Mouse (Mus musculus): ENCODE measurements at regions not wholly inside any gene's neighbourhood (a gene's known extent, or its start where the extent isn't known, plus 50 kb on each side); places are given as distances from the start of the nearest gene placed in this dataset.
A peak's percentile ranks its signal among the peaks of the same experiment; 100 is the strongest.

GRCm38 (mm10) chr9:30534961-30535360 lies 108.1 kb downstream of the Snx19 start:
- Histone ChIP-seq H3K36me3 (no peaks in the 10 kb centered on the region), H3K27ac (no peak overlapping the region), H3K4me1 (replicated peaks) (peaks cover 4% of the 10 kb centered on the region; the same call in 1 of the 2 replicates), H3K4me3 (replicated peaks) (no peak overlapping the region), H3K9me3 (no peaks in the 10 kb centered on the region), H3K9ac (replicated peaks) (no peak overlapping the region), H3K4me2 (no peak overlapping the region), H3K27me3 (no peaks in the 10 kb centered on the region)
- WGBS = 49% methylated on average over 4 of the region's 4 CpGs
- ATAC-seq (ENCODE audit: insufficient number of reproducible peaks, insufficient read depth, low FRiP score, low TSS enrichment, low read depth) = no peak

DNA sequence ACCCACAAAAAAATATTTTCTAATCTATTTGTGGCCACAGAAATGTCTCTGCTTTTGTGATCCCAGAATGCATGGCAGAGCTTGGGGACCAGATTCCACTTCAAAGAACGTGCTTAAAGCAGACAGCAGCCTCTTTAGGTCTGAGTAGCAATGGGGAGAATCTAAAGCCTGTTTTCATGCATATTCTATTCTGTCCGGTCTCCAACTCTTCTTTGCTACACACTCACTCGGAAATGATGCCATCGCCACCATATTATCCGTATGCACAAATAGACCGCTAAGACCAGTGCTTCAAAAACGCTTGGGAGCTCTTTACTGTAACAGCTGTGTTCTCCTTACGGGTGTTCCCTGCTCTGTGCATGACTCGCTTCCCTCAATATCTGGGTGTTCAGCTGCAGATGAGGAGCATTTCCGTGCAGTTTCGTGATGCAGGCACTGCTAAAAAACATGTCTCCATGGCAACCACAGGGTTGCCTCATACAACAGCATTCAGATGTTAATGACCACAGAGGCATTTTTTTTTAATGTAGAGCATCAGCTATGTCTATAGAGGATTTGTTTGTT lies 107.0 kb downstream of the Snx19 start:
- Histone ChIP-seq H3K4me3 (replicated peaks) (no peak overlapping the region), H3K9ac (replicated peaks) (no peak overlapping the region), H3K9me3 (no peaks in the 10 kb centered on the region), H3K4me2 (no peak overlapping the region), H3K27me3 (no peaks in the 10 kb centered on the region), H3K27ac (no peak overlapping the region), H3K4me1 (replicated peaks) (peaks cover 4% of the 10 kb centered on the region; the same call in 1 of the 2 replicates), H3K36me3 (no peaks in the 10 kb centered on the region)
- ATAC-seq (ENCODE audit: insufficient number of reproducible peaks, insufficient read depth, low FRiP score, low TSS enrichment, low read depth) = no peak; the same call in 1 of the 2 replicates
- WGBS = 80% methylated on average over 11 of the region's 11 CpGs

GRCm38 (mm10) chr9:30533091-30533779 lies 106.3 kb downstream of the Snx19 start:
- Histone ChIP-seq H3K27me3 (no peaks in the 10 kb centered on the region), H3K9ac (replicated peaks) (no peak overlapping the region), H3K4me2 (no peak overlapping the region), H3K27ac (no peak overlapping the region), H3K4me3 (replicated peaks) (no peak overlapping the region), H3K9me3 (no peaks in the 10 kb centered on the region), H3K4me1 (replicated peaks) (peaks cover 4% of the 10 kb centered on the region; the same call in 1 of the 2 replicates), H3K36me3 (no peaks in the 10 kb centered on the region)
- ATAC-seq (ENCODE audit: insufficient number of reproducible peaks, insufficient read depth, low FRiP score, low TSS enrichment, low read depth) = no peak
- 62% methylated on average over 9 of the region's 9 CpGs for WGBS

- Histone ChIP-seq H3K9ac (replicated peaks) (no peak overlapping the region), H3K4me2 (no peak overlapping the region), H3K27ac (no peak overlapping the region), H3K27me3 (no peaks in the 10 kb centered on the region), H3K4me3 (replicated peaks) (no peak overlapping the region), H3K9me3 (no peaks in the 10 kb centered on the region), H3K36me3 (no peaks in the 10 kb centered on the region), H3K4me1 (replicated peaks) (peaks cover 34% of the 10 kb centered on the region)
- WGBS = 55% methylated on average over 5 of the region's 5 CpGs
- ATAC-seq (ENCODE audit: insufficient number of reproducible peaks, insufficient read depth, low FRiP score, low TSS enrichment, low read depth) = no peak
These were observed 98.2 kb downstream of the Snx19 start for GRCm38 (mm10) chr9:30525086-30525485.

- H3K9ac ChIP-seq (replicated peaks) = no peak overlapping the region
- H3K36me3 ChIP-seq = no peaks in the 10 kb centered on the region
- WGBS = 89% methylated on average over 6 of the region's 6 CpGs
These were observed 97.6 kb downstream of the Snx19 start for GRCm38 (mm10) chr9:30524401-30525066.

GRCm38 (mm10) chr9:30523852-30524251 lies 96.9 kb downstream of the Snx19 start:
- Histone ChIP-seq H3K27ac (no peak overlapping the region), H3K4me1 (replicated peaks) (peaks cover 41% of the 10 kb centered on the region), H3K4me2 (no peak overlapping the region), H3K36me3 (no peaks in the 10 kb centered on the region), H3K9ac (replicated peaks) (no peak overlapping the region), H3K9me3 (no peaks in the 10 kb centered on the region), H3K4me3 (replicated peaks) (no peak overlapping the region), H3K27me3 (no peaks in the 10 kb centered on the region)
- 94% methylated on average over 2 of the region's 2 CpGs for WGBS
- ATAC-seq (ENCODE audit: insufficient number of reproducible peaks, insufficient read depth, low FRiP score, low TSS enrichment, low read depth) = no peak

More at GRCm38 (mm10) chr9:30524401-30525066, 97.6 kb downstream of the Snx19 start:
- ATAC-seq (ENCODE audit: insufficient number of reproducible peaks, insufficient read depth, low FRiP score, low TSS enrichment, low read depth) = no peak
- Histone ChIP-seq H3K27me3 (no peaks in the 10 kb centered on the region), H3K4me3 (replicated peaks) (no peak overlapping the region), H3K27ac (no peak overlapping the region), H3K4me1 (replicated peaks) (peaks cover 39% of the 10 kb centered on the region), H3K4me2 (no peak overlapping the region), H3K9me3 (no peaks in the 10 kb centered on the region)

- H3K36me3 ChIP-seq = no peaks in the 10 kb centered on the region
- no peaks in the 10 kb centered on the region for H3K9me3 ChIP-seq
- H3K9ac ChIP-seq (replicated peaks) = no peak overlapping the region
- peaks cover 41% of the 10 kb centered on the region for H3K4me1 ChIP-seq (replicated peaks)
- no peaks in the 10 kb centered on the region for H3K27me3 ChIP-seq
- 57% methylated on average over 10 of the region's 10 CpGs for WGBS
- H3K27ac ChIP-seq = peak overlapping the region; percentile 83
- H3K4me2 ChIP-seq = no peak overlapping the region
- no peak overlapping the region for H3K4me3 ChIP-seq (replicated peaks)
- no peak for ATAC-seq (ENCODE audit: insufficient number of reproducible peaks, insufficient read depth, low FRiP score, low TSS enrichment, low read depth)
These were observed 95.9 kb downstream of the Snx19 start for GRCm38 (mm10) chr9:30522595-30523350.

- 59% methylated on average over 6 of the region's 6 CpGs for WGBS
- Histone ChIP-seq H3K4me3 (replicated peaks) (no peak overlapping the region), H3K4me2 (no peak overlapping the region), H3K9me3 (no peaks in the 10 kb centered on the region), H3K9ac (replicated peaks) (no peak overlapping the region), H3K36me3 (no peaks in the 10 kb centered on the region), H3K27me3 (no peaks in the 10 kb centered on the region), H3K4me1 (replicated peaks) (peaks cover 41% of the 10 kb centered on the region), H3K27ac (peak overlapping the region; percentile 83)
- no peak; the same call in 1 of the 2 replicates for ATAC-seq (ENCODE audit: insufficient number of reproducible peaks, insufficient read depth, low FRiP score, low TSS enrichment, low read depth)
These were observed 94.8 kb downstream of the Snx19 start for GRCm38 (mm10) chr9:30521556-30522240.

- H3K4me3 ChIP-seq (replicated peaks) = no peak overlapping the region
- peaks cover 44% of the 10 kb centered on the region for H3K4me1 ChIP-seq (replicated peaks)
- peak overlapping the region; percentile 81 for H3K27ac ChIP-seq
- H3K27me3 ChIP-seq = no peaks in the 10 kb centered on the region
- H3K9ac ChIP-seq (replicated peaks) = no peak overlapping the region
- no peaks in the 10 kb centered on the region for H3K9me3 ChIP-seq
- WGBS = 11% methylated on average over 9 of the region's 9 CpGs
- H3K36me3 ChIP-seq = no peaks in the 10 kb centered on the region
- H3K4me2 ChIP-seq = no peak overlapping the region
- ATAC-seq (ENCODE audit: insufficient number of reproducible peaks, insufficient read depth, low FRiP score, low TSS enrichment, low read depth) = peak; percentile 94
These were observed 94.0 kb downstream of the Snx19 start for GRCm38 (mm10) chr9:30520853-30521439.

- H3K9me3 ChIP-seq = no peaks in the 10 kb centered on the region
- no peak overlapping the region for H3K4me3 ChIP-seq (replicated peaks)
- peak overlapping the region; percentile 81 for H3K27ac ChIP-seq
- H3K36me3 ChIP-seq = no peaks in the 10 kb centered on the region
- 48% methylated on average over 1 of the region's 1 CpGs for WGBS
- no peak overlapping the region for H3K4me2 ChIP-seq
- no peak overlapping the region for H3K9ac ChIP-seq (replicated peaks)
- H3K27me3 ChIP-seq = no peaks in the 10 kb centered on the region
- no peak for ATAC-seq (ENCODE audit: insufficient number of reproducible peaks, insufficient read depth, low FRiP score, low TSS enrichment, low read depth)
- peaks cover 42% of the 10 kb centered on the region for H3K4me1 ChIP-seq (replicated peaks)
These were observed 93.2 kb downstream of the Snx19 start for GRCm38 (mm10) chr9:30520116-30520515.
